Mouse (Mus musculus) thymus, postnatal 10 days (tissue): Measurements from ENCODE around the gene Lpxn.
A peak's percentile ranks its signal among the peaks of the same experiment; 100 is the strongest.

Experiments
- DNase-seq, 2 experiments: peaks; one replicate each; pipeline ENCODE4 v3.0.0; 2021; ENCODE audit warnings: low spot score in 2 of 2

The Lpxn gene

GRCm38 (mm10) chr19:12804237-12804636, 8.2 kb downstream of the Lpxn start:
- DNase-seq, result no peak

- no peak for DNase-seq
Observed at GRCm38 (mm10) chr19:12805730-12806129, 9.7 kb downstream of the Lpxn start.

- no peak for DNase-seq
Observed at GRCm38 (mm10) chr19:12806214-12806613, 10.2 kb downstream of the Lpxn start.

- no peak for DNase-seq
Observed at GRCm38 (mm10) chr19:12812644-12813364, 16.8 kb downstream of the Lpxn start.

- no peak for DNase-seq
Observed at GRCm38 (mm10) chr19:12813883-12814282, 17.9 kb downstream of the Lpxn start.

GRCm38 (mm10) chr19:12818507-12818906, 22.5 kb downstream of the Lpxn start:
- DNase-seq, result no peak

- peak in 1 of 2 experiments; percentile 60 for DNase-seq
Observed at GRCm38 (mm10) chr19:12820383-12820782, 24.4 kb downstream of the Lpxn start.

GRCm38 (mm10) chr19:12824549-12824948, 28.6 kb downstream of the Lpxn start:
- DNase-seq, result peak in 1 of 2 experiments; percentile 39

- no peak for DNase-seq
Observed at GRCm38 (mm10) chr19:12830823-12831430, 34.9 kb downstream of the Lpxn start.

- DNase-seq, result no peak
Observed at GRCm38 (mm10) chr19:12831559-12831958, 35.6 kb downstream of the Lpxn start.

GRCm38 (mm10) chr19:12833625-12834024, 37.6 kb downstream of the Lpxn start:
- peak; percentile 11 to 34 for DNase-seq

- DNase-seq, result no peak
Observed at GRCm38 (mm10) chr19:12838507-12838906, 42.5 kb downstream of the Lpxn start.

- no peak for DNase-seq
Observed at GRCm38 (mm10) chr19:12846382-12846781, 50.4 kb downstream of the Lpxn start, which contains the start of gene Gm5244. TSS of gene Gm5244 (plus strand) at chr19:12846682.

GRCm38 (mm10) chr19:12856983-12857382, 61.0 kb downstream of the Lpxn start, which contains the start of gene Olfr1444:
TSS of gene Olfr1444 (plus strand) at chr19:12857283.
- DNase-seq, result no peak
